Mouse (Mus musculus) liver, embryonic 12.5 days (tissue): ENCODE measurements around the gene Thoc6. TPM values are rescaled to one million over a fixed set of nuclear protein-coding genes. Genes with fewer than 3 reads are reported as not detected.

ENCODE experiments used
- ATAC-seq: fragments of 200-750 bp; cut with Nextera tagmentation; 2 replicates; pipeline ENCODE4 v1.8.0; 2017; ENCODE audit warnings: moderate number of reproducible peaks, mild to moderate bottlenecking, moderate library complexity
- H3K27ac ChIP-seq: fragments of 300-500 bp; sonication (generic); 2 replicates; pipeline ENCODE4 v1.5.1; 2016; ENCODE audit warnings: mild to moderate bottlenecking
- H3K27me3 ChIP-seq: fragments of 300-500 bp; sonication (generic); replicated peaks from 2 replicates; pipeline ENCODE4 v1.6.1; 2016; ENCODE audit warnings: mild to moderate bottlenecking, moderate library complexity
- H3K36me3 ChIP-seq: fragments of 300-500 bp; sonication (generic); 2 replicates; pipeline ENCODE4 v1.6.1; 2016; ENCODE audit warnings: mild to moderate bottlenecking, moderate library complexity
- H3K4me1 ChIP-seq: fragments of 300-500 bp; sonication (generic); 2 replicates; pipeline ENCODE4 v1.6.1; 2016
- H3K4me2 ChIP-seq: fragments of 300-500 bp; sonication (generic); 2 replicates; pipeline ENCODE4 v1.6.1; 2016; ENCODE audit warnings: mild to moderate bottlenecking, moderate library complexity
- H3K4me3 ChIP-seq: fragments of 300-500 bp; sonication (generic); 2 replicates; pipeline ENCODE4 v1.5.1; 2016; ENCODE audit warnings: mild to moderate bottlenecking, moderate library complexity
- H3K9ac ChIP-seq: fragments of 300-500 bp; sonication (generic); 2 replicates; pipeline ENCODE4 v1.6.1; 2016; ENCODE audit warnings: mild to moderate bottlenecking, moderate library complexity
- H3K9me3 ChIP-seq: fragments of 300-500 bp; sonication (generic); replicated peaks from 2 replicates; pipeline ENCODE4 v1.6.1; 2016; ENCODE audit warnings: mild to moderate bottlenecking, moderate library complexity
- WGBS: fragments of 180-500 bp; shearing (Covaris S2); methylation state at CpG from one replicate; pipeline ENCODE4 v1.1.7; 2016; ENCODE audit not compliant: insufficient replicate concordance; 5-methylcytosine and 5-hydroxymethylcytosine counted together
- polyA plus RNA-seq: library from polyadenylated mRNA; unstranded; fragments of >200 nt; fragmentation: Nextera tagmentation; extraction: Ambion mirVana; gene quantifications from 2 replicates; pipeline ENCODE4 v1.2.1, GENCODE M21; 2016

The Thoc6 gene
- polyA plus RNA-seq = 31.4 and 36.1 TPM in 2 replicates

DNA sequence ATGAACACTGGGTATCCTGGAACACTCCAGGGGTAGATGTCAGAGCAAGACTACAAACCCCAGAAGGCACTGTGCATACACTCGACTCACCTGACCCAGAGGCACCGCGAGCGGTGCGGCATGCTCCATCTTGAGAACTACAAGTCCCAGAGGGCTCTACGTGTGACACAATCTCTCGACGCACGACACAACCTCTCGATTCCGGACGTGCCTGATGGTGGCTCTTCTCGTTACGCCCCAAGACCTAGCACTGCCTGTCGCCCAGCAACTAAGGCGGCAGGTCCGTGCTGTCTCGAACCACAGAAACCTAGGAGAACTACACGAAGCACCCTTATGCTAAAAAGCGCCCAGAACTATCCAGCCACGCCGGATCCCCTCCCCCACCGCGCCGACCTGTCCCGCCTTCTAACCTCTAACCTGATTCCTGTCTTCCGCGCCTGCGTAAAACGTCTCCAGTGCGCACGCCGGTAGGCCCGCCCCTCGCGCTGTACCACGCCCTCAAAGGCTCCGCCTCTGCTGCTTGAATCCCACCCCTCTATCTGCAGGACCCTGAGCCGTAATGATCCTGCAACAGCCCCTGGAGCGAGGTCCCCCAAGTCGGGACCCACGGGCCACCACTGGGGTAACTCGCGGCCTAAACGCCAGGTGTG lies at the start of gene Thoc6, which contains the start of gene Hcfc1r1:
TSS of gene Thoc6 (minus strand) at position 459 of the 650 bp plus-strand sequence.
TSS of gene Hcfc1r1 (plus strand) at position 173 of the 650 bp plus-strand sequence.
- peaks cover 21% of the 10 kb centered on the region for H3K36me3 ChIP-seq
- WGBS = under 1% methylated on average over 45 of the region's 45 CpGs

DNA sequence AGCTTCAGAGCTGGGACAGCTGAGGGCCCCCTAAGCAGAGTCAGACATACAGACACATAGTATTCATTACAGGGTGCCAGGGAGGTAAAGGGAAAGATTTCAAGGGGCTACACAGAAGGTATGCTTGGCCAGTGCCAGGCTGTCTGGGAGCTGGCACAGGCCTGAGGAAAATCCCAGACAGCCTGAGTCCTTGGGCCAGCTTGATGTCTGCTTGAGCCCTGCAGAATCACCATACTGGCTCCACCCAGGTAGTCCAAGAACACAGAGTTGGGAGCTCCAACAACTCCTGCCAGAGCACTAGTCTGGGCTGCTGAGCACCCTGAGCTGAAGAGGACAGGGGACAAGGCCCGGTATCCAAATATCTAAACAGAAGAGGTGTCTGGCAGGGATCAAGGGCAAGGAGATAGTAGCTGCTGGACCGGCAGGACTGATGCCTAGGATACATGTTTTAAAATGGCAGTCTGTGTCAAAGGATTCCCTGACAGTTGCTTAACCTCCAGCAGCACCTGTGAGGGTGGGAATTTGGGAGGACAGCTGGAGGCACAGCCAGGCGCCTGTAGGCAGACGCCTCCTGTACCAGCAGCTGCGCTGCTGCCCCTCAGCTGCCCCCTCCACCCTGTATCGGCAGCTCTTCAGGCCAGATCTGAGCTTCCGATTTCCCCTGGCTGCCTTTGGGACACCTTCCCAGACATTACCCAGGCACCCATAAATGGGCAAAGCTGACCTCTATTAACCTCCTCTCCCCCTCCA lies 48.9 kb upstream of the Thoc6 start, which contains the start of gene 1520401A03Rik:
TSS of gene 1520401A03Rik (minus strand) at position 408 of the 750 bp plus-strand sequence.
- Histone ChIP-seq H3K27ac (no peak within 1 kb of the TSS), H3K4me2 (no peak within 1 kb of the TSS), H3K4me1 (peaks cover 19% of the 10 kb centered on the region), H3K4me3 (no peak within 1 kb of the TSS), H3K27me3 (peaks cover 28% of the 10 kb centered on the region), H3K9ac (no peak within 1 kb of the TSS), H3K36me3 (no peaks in the 10 kb centered on the region), H3K9me3 (no peaks in the 10 kb centered on the region)
- WGBS = 64% methylated on average over 7 of the region's 7 CpGs
- ATAC-seq = no peak

More for the DNA sequence above, at the start of gene Thoc6, which contains the start of gene Hcfc1r1:
- Histone ChIP-seq H3K27me3 (peaks cover 40% of the 10 kb centered on the region), H3K4me2 (peak within 1 kb of the TSS; percentile 72), H3K4me3 (peak within 1 kb of the TSS; percentile 65), H3K9me3 (no peaks in the 10 kb centered on the region), H3K27ac (peak within 1 kb of the TSS; percentile 55), H3K4me1 (peaks cover 57% of the 10 kb centered on the region), H3K9ac (peak within 1 kb of the TSS; percentile 64)
- peak; percentile 95 for ATAC-seq

DNA sequence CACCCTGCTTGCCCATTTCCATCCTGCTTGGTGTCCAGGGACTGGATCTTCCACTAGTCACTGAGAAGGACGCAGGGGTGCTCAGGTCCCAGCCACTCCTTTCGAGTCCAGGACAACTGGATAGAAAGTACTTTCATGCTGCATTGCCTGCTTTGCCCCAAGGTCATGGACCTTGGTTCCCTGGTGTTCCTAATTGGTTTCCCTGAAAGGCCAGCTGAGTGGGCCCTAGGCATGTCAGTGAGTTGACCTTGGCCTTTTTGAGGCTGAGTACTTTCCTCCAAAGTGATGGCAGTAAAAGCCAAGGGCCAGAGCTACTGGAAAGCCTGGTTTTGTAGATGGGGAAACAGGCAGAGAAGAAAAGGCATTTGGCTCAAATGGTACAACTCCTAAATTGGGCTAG lies 48.2 kb upstream of the Thoc6 start:
- peaks cover 12% of the 10 kb centered on the region for H3K4me1 ChIP-seq
- H3K4me2 ChIP-seq = no peak overlapping the region
- H3K27ac ChIP-seq = no peak overlapping the region
- H3K9ac ChIP-seq = no peak overlapping the region
- H3K27me3 ChIP-seq = peaks cover 35% of the 10 kb centered on the region
- WGBS = 66% methylated on average over 2 of the region's 2 CpGs
- no peaks in the 10 kb centered on the region for H3K9me3 ChIP-seq
- no peaks in the 10 kb centered on the region for H3K36me3 ChIP-seq
- no peak for ATAC-seq
- H3K4me3 ChIP-seq = no peak overlapping the region

DNA sequence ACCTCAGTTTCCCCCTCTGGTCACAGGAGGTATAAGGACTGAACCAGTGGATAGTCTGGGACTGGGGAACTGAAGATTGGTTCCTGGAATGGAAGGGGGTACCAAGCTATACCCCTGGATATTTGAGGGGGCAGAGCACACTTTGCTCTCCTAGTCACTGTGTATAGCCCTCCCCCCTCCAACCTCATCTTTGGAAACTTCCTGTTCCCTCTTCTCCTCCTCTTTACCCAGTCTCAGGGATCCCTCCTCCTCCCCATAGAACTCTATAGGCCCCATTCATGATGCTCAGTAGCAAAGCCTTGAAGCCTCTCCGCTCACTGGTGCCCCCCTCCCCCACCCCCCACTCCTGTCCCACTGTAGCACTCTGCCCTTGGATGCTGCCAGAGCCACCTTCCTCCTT lies 45.8 kb upstream of the Thoc6 start:
- no peaks in the 10 kb centered on the region for H3K36me3 ChIP-seq
- H3K4me2 ChIP-seq = no peak overlapping the region
- no peak overlapping the region for H3K27ac ChIP-seq
- ATAC-seq = no peak
- H3K4me1 ChIP-seq = no peaks in the 10 kb centered on the region
- no peak overlapping the region for H3K9ac ChIP-seq
- 21% methylated on average over 1 of the region's 1 CpGs for WGBS
- H3K27me3 ChIP-seq = peaks cover 43% of the 10 kb centered on the region
- H3K4me3 ChIP-seq = no peak overlapping the region
- no peaks in the 10 kb centered on the region for H3K9me3 ChIP-seq

DNA sequence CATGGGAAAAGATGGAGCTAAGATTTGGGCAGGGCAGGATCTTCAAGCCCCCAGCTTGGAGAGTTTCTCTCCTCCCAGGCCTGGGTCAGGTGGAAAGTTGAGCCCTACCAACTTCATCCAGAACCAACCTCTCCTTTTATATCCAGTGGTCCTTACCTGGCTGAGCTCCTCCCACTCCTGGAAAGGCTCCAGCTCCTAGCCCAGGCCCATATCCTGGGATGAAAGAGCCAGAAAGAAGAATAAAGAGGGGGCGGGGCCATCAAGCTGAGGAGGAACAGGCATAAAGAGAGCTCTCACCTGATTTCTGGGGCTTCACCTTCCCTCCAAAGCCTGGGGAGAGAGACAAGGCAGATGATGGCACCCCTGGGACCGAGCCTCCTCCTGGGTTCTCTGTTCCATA lies 43.3 kb upstream of the Thoc6 start:
- ATAC-seq = no peak
- Histone ChIP-seq H3K4me1 (no peaks in the 10 kb centered on the region), H3K27me3 (peaks cover 51% of the 10 kb centered on the region), H3K9me3 (no peaks in the 10 kb centered on the region), H3K27ac (no peak overlapping the region), H3K36me3 (no peaks in the 10 kb centered on the region), H3K4me2 (no peak overlapping the region), H3K4me3 (no peak overlapping the region), H3K9ac (no peak overlapping the region)
- WGBS = 48% methylated on average over 2 of the region's 2 CpGs

DNA sequence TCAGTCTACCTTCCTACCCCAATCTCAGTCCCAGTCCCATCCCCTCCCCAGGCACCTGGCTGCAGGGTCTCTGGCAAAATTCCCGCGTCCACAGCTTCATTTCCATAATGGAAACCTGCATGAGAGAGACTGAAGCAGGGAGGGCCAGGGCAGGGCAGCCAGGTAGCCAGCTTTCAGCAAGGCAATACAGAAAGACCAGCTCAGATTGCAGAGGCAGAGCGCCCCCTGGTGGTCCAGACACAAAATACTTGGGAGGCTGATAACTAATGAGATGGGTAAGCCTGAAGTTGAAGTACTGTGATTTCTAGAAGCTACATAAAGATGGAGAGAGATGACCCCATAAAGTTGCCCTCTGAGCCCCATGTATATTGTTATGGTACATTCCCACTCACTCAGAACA lies 32.5 kb upstream of the Thoc6 start:
- 0% methylated on average over 3 of the region's 3 CpGs for WGBS
- no peak overlapping the region for H3K27ac ChIP-seq
- no peaks in the 10 kb centered on the region for H3K4me1 ChIP-seq
- no peak for ATAC-seq
- no peak overlapping the region for H3K9ac ChIP-seq
- peaks cover 77% of the 10 kb centered on the region for H3K27me3 ChIP-seq
- no peak overlapping the region for H3K4me3 ChIP-seq
- H3K36me3 ChIP-seq = no peaks in the 10 kb centered on the region
- no peaks in the 10 kb centered on the region for H3K9me3 ChIP-seq
- H3K4me2 ChIP-seq = no peak overlapping the region

DNA sequence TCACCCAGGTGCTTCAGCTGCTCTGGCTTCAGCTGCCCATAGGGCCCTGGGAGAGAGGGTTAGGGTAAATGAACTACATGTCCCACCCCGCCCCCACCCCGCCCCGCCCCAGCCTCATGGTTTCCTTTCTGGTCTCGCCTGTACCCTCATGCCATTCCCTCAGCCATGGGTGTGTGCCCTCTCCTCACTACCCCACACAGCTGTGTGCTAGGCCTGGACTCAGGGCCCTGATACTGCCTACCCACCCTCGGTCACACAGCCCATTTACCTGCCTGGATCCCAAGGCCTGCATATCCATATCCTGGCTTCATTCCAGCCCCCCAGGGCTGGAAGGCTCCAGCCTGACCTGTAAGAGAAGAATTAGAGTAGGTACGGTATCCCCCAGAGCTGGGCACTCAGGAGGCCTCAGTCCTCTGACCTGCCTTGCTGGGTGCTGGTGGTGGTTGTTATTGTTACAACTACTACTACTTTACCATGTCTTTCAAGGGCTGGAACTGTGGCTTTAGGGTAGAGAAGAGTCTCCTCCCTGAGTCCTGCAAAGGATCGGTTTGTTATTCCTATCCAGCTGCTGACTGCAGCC lies 31.9 kb upstream of the Thoc6 start:
- 78% methylated on average over 7 of the region's 7 CpGs for WGBS
- H3K27me3 ChIP-seq = peaks cover 79% of the 10 kb centered on the region

DNA sequence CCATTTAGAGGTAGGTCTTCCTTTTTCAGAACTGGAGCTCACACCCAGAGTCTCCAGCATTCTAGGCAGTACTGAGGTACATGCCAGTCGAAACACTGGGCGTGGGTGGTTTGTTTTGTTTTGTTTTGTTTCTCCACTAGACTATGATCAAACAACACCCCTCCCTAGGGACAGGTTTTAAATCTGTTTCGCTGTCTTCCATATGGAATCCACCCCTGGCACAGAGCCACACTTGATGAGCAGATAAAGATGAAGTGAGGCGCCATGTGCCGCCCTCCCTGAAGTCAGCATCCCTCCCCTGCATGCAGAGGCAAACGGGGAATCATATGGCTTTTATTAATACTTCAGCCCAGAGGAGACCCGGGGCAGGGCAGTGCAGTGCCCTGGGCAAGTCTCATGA lies 31.1 kb upstream of the Thoc6 start:
- 64% methylated on average over 7 of the region's 7 CpGs for WGBS
- H3K36me3 ChIP-seq = no peaks in the 10 kb centered on the region
- no peaks in the 10 kb centered on the region for H3K9me3 ChIP-seq
- H3K27me3 ChIP-seq = peaks cover 79% of the 10 kb centered on the region
- H3K4me2 ChIP-seq = no peak overlapping the region
- H3K9ac ChIP-seq = no peak overlapping the region
- no peak overlapping the region for H3K27ac ChIP-seq
- no peak overlapping the region for H3K4me3 ChIP-seq
- H3K4me1 ChIP-seq = peaks cover 5% of the 10 kb centered on the region; the same call in 1 of the 2 replicates
- ATAC-seq = no peak

More for the DNA sequence above, 31.9 kb upstream of the Thoc6 start:
- Histone ChIP-seq H3K36me3 (no peaks in the 10 kb centered on the region), H3K4me2 (no peak overlapping the region), H3K4me1 (no peaks in the 10 kb centered on the region), H3K9ac (no peak overlapping the region), H3K27ac (no peak overlapping the region), H3K4me3 (no peak overlapping the region), H3K9me3 (no peaks in the 10 kb centered on the region)
- ATAC-seq = peak; percentile 30; the same call in 1 of the 2 replicates

DNA sequence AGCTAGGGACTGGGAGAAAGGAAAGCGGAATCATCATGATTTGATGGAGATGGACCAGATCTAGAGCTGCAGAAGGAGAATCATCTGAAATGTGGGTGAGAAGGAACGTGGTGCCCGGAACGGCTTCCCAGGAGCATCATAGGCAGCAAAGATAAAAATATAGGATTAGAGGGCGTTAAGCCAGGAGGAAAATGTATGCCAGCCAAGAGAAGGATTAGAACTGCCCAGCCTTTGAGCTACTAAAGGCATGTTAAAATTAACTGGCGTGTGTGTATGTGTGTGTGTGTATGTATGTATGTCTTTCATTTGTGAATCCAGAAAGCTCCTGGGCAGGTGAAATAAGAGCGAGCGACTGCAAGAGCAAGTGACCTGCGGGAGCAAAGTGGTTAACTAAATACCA lies 29.6 kb upstream of the Thoc6 start:
- no peaks in the 10 kb centered on the region for H3K9me3 ChIP-seq
- peaks cover 87% of the 10 kb centered on the region for H3K27me3 ChIP-seq
- no peaks in the 10 kb centered on the region for H3K36me3 ChIP-seq
- peaks cover 12% of the 10 kb centered on the region; the same call in 1 of the 2 replicates for H3K4me1 ChIP-seq
- ATAC-seq = no peak
- 66% methylated on average over 9 of the region's 9 CpGs for WGBS
- H3K4me2 ChIP-seq = no peak overlapping the region
- no peak overlapping the region for H3K4me3 ChIP-seq
- no peak overlapping the region for H3K9ac ChIP-seq
- H3K27ac ChIP-seq = no peak overlapping the region

DNA sequence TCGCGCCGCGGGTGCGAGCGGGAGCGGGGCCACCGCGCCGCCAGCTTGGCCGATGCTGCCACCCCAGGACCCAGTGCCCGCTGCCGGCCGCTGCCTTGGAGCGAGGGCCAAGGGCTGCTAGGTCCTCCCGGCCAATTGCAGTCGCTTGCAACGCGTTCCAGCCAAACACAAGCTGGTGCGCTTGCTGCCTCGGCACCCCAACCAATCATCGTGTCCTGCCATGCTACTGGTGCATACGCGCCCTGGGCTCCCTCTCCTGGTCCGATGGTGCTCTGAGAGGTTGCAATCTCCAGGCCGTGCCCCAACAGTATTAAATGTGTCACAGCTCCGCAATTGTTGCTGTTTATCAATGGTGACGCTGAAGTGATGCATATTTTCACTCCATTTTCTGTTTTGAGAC lies 26.4 kb upstream of the Thoc6 start:
- ATAC-seq = peak; percentile 85
- H3K9ac ChIP-seq = peak overlapping the region; percentile 55
- WGBS = 4% methylated on average over 28 of the region's 28 CpGs
- peak overlapping the region; percentile 92 for H3K4me2 ChIP-seq
- no peaks in the 10 kb centered on the region for H3K36me3 ChIP-seq
- H3K4me1 ChIP-seq = peaks cover 12% of the 10 kb centered on the region; the same call in 1 of the 2 replicates
- peaks cover 89% of the 10 kb centered on the region for H3K27me3 ChIP-seq
- H3K27ac ChIP-seq = no peak overlapping the region
- peak overlapping the region; percentile 64 for H3K4me3 ChIP-seq
- no peaks in the 10 kb centered on the region for H3K9me3 ChIP-seq

DNA sequence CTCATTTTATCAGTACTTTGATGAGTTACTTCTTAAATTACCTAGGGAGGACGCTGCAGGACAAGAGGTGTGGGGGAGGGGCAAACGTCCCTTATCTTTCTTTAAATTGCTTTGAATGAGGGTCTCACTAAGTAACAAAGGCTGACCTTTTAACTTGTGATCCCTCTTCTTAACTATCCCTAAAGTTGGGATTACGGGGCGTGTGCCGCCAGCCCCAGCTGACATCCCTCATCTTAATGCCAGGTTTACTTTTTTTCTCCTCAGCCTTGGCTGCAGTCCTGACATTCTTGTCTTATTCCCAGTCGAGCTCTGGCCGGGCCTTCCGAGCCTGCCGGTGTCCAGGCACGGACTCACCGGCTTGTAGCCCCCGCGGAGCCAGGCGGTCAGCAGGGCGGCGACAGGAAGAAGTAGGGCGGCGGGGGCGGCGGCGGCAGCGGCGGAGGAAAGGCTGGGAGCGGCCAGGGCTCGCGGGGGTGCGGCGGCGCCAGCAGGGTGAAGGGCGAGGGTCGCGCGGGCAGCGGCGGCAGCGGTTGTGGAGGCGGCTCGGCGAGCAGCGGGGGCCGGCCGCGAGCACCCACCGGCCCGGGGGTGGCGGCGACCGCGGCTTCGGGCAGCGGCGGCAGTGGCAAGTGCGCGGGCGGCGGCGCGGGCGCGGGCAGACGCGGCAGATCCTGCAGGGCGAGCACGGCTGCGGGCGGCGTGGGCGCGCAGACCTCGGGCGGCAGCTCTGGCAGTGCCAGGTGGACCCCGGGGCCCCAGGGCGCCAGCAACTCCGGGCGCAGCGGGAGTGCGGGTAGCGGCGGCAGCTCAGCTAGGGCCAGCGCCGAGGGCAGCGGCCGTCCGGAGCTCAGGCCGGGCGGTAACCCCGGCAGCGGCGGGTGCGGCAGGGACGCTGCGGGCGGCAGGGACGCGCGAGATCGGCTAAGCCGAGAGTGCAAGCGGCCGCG lies 25.7 kb upstream of the Thoc6 start:
- H3K27ac ChIP-seq = no peak overlapping the region

More for the DNA sequence above, 25.7 kb upstream of the Thoc6 start:
- Histone ChIP-seq H3K4me2 (peak overlapping the region; percentile 92), H3K9me3 (no peaks in the 10 kb centered on the region), H3K4me3 (peak overlapping the region; percentile 64), H3K27me3 (peaks cover 88% of the 10 kb centered on the region), H3K9ac (peak overlapping the region; percentile 55), H3K36me3 (no peaks in the 10 kb centered on the region), H3K4me1 (peaks cover 12% of the 10 kb centered on the region; the same call in 1 of the 2 replicates)
- 3% methylated on average over 67 of the region's 101 CpGs for WGBS
- ATAC-seq = peak; percentile 30; the same call in 1 of the 2 replicates
